Mouse (Mus musculus): ENCODE results near the gene Prpf4.

The Prpf4 gene

GRCm38 (mm10) chr4:62389592-62390512 lies 18.7 kb upstream of the Prpf4 start:
- no peak for DNase-seq (ENCODE audit: low spot score in 2 of 2)

GRCm38 (mm10) chr4:62391892-62392291 lies 16.7 kb upstream of the Prpf4 start:
- no peak for DNase-seq (ENCODE audit: low spot score in 2 of 2)

- DNase-seq (ENCODE audit: low spot score in 2 of 2) = no peak
These were observed 15.1 kb upstream of the Prpf4 start for GRCm38 (mm10) chr4:62393459-62393858.

- DNase-seq (ENCODE audit: low spot score in 2 of 2) = no peak
These were observed 12.8 kb upstream of the Prpf4 start for GRCm38 (mm10) chr4:62395806-62396205.

GRCm38 (mm10) chr4:62397616-62398365 lies 10.8 kb upstream of the Prpf4 start:
- no peak for DNase-seq (ENCODE audit: low spot score in 2 of 2)

GRCm38 (mm10) chr4:62398956-62399355 lies 9.6 kb upstream of the Prpf4 start:
- DNase-seq (ENCODE audit: low spot score in 2 of 2) = no peak

- no peak for DNase-seq (ENCODE audit: low spot score in 2 of 2)
These were observed 2.5 kb upstream of the Prpf4 start for GRCm38 (mm10) chr4:62406133-62406532.

- peak; percentile 33 to 53 for DNase-seq (ENCODE audit: low spot score in 2 of 2)
These were observed 641 bp upstream of the Prpf4 start for GRCm38 (mm10) chr4:62407730-62408582.

GRCm38 (mm10) chr4:62409615-62410014 lies 1.0 kb downstream of the Prpf4 start:
- DNase-seq (ENCODE audit: low spot score in 2 of 2) = no peak

GRCm38 (mm10) chr4:62410325-62410724 lies 1.7 kb downstream of the Prpf4 start:
- no peak for DNase-seq (ENCODE audit: low spot score in 2 of 2)

GRCm38 (mm10) chr4:62411606-62412005 lies 3.0 kb downstream of the Prpf4 start:
- DNase-seq (ENCODE audit: low spot score in 2 of 2) = no peak

- no peak for DNase-seq (ENCODE audit: low spot score in 2 of 2)
These were observed 9.9 kb downstream of the Prpf4 start for GRCm38 (mm10) chr4:62418448-62418847.

- no peak for DNase-seq (ENCODE audit: low spot score in 2 of 2)
These were observed 10.5 kb downstream of the Prpf4 start for GRCm38 (mm10) chr4:62419091-62419490.

GRCm38 (mm10) chr4:62425891-62426290 lies 17.3 kb downstream of the Prpf4 start:
- no peak for DNase-seq (ENCODE audit: low spot score in 2 of 2)

GRCm38 (mm10) chr4:62427978-62428758 lies 19.6 kb downstream of the Prpf4 start:
- no peak for DNase-seq (ENCODE audit: low spot score in 2 of 2)

GRCm38 (mm10) chr4:62429616-62430015 lies 21.0 kb downstream of the Prpf4 start:
- no peak for DNase-seq (ENCODE audit: low spot score in 2 of 2)

GRCm38 (mm10) chr4:62430678-62431077 lies 22.1 kb downstream of the Prpf4 start:
- no peak for DNase-seq (ENCODE audit: low spot score in 2 of 2)

- no peak for DNase-seq (ENCODE audit: low spot score in 2 of 2)
These were observed 22.9 kb downstream of the Prpf4 start for GRCm38 (mm10) chr4:62431522-62431921.

GRCm38 (mm10) chr4:62433939-62434870 lies 25.6 kb downstream of the Prpf4 start:
- no peak for DNase-seq (ENCODE audit: low spot score in 2 of 2)

- no peak for DNase-seq (ENCODE audit: low spot score in 2 of 2)
These were observed 26.5 kb downstream of the Prpf4 start, which contains the start of gene Rnf183 for GRCm38 (mm10) chr4:62435081-62435480. Rnf183 (minus strand) TSS chr4:62435252.

Data from right cerebral cortex, postnatal 36 days (tissue).